Mouse (Mus musculus) G1E (cell line): ENCODE results near the gene Ppp3ca.

Experiments used
- CTCF ChIP-seq: IDR thresholded peaks from 2 replicates; pipeline ENCODE4 v1.5.1; 2012; ENCODE audit warnings: low read depth, low read length, inconsistent platforms, mixed read lengths
- GATA1 ChIP-seq: IDR thresholded peaks from 2 replicates; pipeline ENCODE4 v1.6.1; 2012; ENCODE audit warnings: borderline replicate concordance, low read length, inconsistent platforms, mixed read lengths
- GATA2 ChIP-seq: IDR thresholded peaks from 2 replicates; pipeline ENCODE4 v1.6.1; 2012; ENCODE audit warnings: low read depth, low read length, inconsistent platforms, borderline replicate concordance
- TAL1 ChIP-seq: conservative IDR thresholded peaks from 2 replicates; pipeline ENCODE4 v1.6.1; 2012; ENCODE audit warnings: low read depth, low read length, inconsistent platforms, mixed read lengths

DNA sequence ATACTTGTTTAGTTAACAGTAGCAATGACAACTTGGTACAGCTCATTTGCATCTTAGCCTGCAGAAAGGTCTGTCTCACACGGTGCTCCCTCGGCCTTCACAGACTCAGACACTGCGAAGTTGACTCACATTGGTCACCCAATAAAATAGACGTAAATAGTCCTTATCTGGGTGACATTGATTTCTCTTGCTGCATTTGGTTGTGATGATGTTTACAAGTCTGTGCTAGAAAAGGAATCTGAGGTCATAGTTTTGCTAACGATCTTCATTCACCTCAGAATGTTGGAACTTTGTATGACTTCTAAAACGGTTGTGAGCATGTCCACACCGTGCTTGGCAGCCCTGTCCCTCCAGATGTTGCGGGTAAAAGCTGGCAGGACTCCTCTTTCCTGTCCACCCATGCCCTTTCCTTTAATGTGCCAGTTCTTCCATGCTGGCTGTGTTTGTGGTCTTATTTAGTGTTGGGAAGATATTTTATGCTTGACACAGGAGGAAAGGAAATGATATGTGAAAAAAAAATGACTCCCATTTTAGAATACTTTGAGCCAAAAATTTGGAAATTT is 202.7 kb downstream of the Ppp3ca start:
- TF ChIP-seq CTCF = no peak
- TF ChIP-seq GATA1 = no peak
- TF ChIP-seq TAL1 = no peak
- TF ChIP-seq GATA2 = no peak
